Mouse (Mus musculus) gastrocnemius, postnatal 4 days (tissue): ENCODE data around the gene Kif17. TPM values are rescaled to one million over a fixed set of nuclear protein-coding genes. Genes with fewer than 3 reads are reported as not detected.
"Not testable (repeated sequence)": the region's sequence is repeated elsewhere in the genome, so short reads cannot be mapped to it uniquely, and the experiment has no call there.

ENCODE experiments used
- DNase-seq, 2 experiments: peaks; one replicate each; pipeline ENCODE4 v3.0.0; 2021 to 2022; ENCODE audit warnings: low spot score in 2 of 2, mixed read lengths in 2 of 2
- total RNA-seq, 2 experiments: library from RNA; stranded (reverse); gene quantifications; 2 replicates each; pipeline ENCODE4 v1.2.3; 2021

The Kif17 gene
- total RNA-seq, 2 experiments from 2014 or later, result 0.34 TPM

DNA sequence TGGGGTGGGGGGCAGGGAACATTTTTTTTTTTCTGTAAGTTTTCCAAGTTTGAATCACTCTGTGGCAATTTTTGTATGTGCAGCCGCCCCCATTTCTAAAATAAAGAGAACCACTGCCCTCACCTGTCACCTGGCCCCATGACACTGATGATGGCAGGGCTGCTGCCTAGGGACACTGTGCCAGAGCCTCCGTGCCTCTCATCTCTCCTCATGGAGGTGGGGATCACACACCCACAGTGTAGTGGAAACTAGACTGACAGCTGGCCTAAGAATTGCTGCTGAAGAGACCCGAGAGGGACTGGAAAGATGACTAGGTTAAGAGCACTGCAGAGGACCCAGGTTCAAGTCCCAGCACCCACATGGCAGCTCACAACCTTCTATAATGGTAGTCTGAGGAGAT is 61.9 kb downstream of the Kif17 start:
- no peak for DNase-seq

DNA sequence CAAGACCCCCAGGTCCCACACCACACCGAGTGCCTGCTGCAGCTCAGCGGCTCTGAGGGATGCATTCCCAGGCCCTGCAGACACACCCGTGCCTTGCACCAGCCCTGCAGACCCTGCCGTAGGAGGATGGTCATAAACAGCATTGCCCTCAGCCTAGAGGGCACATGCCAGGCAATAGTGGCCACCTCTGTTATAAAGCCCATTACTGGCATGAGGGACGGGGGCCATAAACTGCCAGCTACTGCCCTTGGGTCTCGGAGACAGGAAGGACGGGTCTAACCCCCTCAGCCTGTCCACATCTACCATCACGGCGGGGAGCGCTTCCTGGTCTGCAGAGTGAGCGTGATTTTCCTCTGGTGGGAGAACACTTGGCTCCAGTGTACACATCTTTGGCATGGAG is 62.8 kb downstream of the Kif17 start:
- DNase-seq, result no peak

DNA sequence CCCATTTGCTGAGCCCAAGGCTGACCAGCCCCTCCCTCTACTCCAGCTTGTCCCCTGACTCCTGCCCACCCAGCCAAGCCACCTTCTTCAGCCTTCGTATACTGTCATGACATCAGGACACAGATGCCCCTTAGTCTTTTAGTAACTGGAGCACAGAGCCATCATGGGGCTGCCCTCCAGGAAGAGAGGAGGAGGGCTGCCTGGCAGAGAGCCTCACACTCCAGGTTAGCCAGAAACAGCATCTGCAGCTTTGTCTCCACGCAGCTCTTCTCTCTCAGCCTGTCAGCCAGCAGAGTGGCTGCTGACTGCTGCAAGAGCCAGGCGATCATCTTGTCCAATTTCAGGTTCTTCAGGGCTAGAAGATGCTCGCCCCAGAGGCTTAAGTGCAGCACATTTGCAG is 63.6 kb downstream of the Kif17 start:
- DNase-seq, result no peak

DNA sequence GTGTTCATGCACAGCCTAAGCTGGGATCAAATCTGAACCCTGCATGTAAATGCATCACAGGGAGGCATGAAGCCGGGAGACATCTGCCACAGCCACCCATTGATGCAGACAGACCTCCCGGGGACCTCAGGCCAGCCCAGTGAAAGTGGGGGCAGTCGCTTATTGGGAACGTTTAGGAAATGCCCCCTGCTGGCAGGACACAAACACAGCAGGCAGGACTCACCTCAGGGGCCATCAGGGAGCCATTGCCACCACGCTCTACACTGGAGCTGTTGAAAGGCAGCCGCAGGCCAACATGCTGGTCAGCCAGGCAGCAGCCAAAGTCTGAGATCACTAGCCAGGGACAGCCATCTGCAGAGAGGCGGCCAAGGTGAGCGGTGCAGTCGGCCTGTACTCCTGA is 65.5 kb downstream of the Kif17 start:
- DNase-seq, result no peak

GRCm38 (mm10) chr4:138316369-138316768 is 66.1 kb downstream of the Kif17 start:
- no peak for DNase-seq

- DNase-seq, result peak in 1 of 2 experiments; percentile 60
These were observed 68.5 kb downstream of the Kif17 start for GRCm38 (mm10) chr4:138318509-138319266.

DNA sequence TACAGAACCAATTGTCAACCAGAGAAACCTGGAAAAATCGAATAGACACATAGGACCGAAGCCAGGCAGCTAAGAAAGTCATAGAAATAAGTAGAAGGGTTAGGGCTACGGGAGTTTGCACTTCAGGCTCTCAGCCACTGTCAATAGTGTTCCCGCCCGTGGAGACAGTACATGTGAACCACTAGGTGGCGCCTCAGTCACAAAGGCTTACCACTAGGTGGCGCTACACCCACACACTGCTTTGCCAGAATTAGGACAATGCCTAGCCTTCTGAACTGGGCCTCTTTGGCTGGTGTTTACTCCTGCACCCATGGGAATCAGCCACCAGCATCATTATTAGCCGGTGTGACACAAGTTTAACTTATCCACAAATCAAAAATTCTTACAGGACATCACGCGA is 69.3 kb downstream of the Kif17 start:
- peak; percentile 61 to 78 for DNase-seq

DNA sequence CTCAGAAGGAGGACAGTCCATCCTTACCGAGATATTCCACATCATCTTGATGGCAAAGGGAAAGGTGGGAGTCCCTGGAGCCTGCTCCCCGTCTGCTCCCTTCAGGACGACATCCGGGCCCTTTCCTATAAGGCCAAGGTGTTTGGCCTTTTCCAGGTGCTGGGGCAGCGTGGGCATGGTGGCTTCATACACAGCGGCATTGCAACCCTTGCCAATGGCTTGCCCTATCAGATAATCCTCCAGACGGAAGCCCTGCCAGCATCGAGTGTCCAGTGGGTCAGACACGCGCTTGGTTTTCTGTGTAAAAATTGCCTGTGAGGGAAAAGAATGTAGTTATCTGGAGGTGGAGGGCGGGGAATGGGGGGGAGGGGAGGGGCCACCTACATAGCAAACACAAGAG is 70.5 kb downstream of the Kif17 start:
- DNase-seq, result no peak

- no peak for DNase-seq
These were observed 71.3 kb downstream of the Kif17 start for GRCm38 (mm10) chr4:138321488-138321887.

DNA sequence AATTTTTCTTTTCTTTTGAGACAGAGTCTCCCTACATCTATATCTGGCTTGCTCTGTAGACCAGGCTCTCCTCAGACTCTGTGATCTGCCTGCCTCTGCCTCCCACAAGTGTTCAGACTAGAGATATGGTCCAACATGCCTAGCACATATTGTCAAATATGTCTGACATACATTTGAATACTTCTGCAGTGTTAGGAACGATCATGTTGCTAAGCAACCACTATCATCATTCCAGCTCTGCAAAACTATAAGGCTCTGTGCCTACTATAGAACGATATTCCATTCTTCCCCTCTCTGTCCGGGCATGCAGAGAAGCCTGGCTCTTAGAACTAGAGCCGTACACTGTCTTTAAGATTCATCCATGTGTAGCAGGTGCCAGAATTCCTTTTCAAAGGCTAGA is 72.5 kb downstream of the Kif17 start:
- DNase-seq, result no peak

DNA sequence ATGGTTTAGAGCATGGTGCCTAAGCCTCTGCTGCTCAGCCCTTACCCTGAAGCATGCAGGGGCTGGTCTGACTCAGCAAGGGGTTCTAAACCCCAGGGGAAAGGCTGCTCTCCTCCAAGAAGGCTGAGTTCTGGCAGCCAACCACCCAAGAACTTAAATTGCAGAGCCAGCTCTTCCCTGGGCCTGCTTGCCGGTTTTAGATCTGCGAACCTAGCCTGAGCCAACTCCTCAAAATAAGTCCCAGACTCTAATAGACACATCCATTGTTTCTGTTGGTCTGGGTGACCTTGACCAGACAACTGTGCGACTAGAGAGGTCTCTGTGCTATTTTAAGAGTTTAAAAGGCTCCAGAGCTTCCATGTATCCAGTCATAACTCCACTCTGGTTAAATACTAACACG is 73.5 kb downstream of the Kif17 start:
- DNase-seq, result no peak

GRCm38 (mm10) chr4:138324451-138324850 is 74.2 kb downstream of the Kif17 start:
- no peak for DNase-seq

DNA sequence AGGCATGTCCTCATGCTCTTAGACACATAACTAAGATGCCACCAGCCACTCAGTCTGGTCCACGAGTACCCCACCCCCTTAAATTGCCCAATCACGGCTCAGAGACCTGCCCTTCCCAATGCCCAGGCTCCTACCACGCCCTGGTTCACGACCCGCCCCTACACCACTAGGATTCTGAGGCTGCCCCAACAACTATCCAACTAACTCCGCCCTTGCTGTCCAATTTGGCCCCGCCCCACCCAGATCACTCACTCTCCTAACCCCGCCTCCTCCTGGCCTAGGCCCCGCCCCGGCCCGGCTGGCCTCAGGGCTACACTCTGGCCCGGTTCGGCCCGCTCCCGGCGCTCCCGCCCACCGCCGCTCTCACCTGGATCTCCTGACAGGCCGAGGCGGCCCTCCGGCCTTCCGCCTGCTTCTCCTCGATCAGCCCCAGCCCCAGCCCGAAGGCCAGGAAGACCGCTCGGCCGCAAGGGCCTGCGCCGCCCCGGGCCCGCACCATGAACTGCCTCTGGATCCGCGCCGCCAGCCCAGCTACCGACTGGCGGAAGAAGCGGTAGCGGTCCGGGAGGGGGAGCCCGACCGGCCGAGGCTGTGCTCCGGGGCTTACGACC is 75.3 kb downstream of the Kif17 start:
- DNase-seq, result peak; percentile 94 to 97

- peak; percentile 85 to 91 for DNase-seq
These were observed 76.0 kb downstream of the Kif17 start, which contains the start of gene Pink1 for GRCm38 (mm10) chr4:138326077-138326695. Gene Pink1 (minus strand): TSS chr4:138326307.

- DNase-seq, result not testable (repeated sequence)
These were observed 76.9 kb downstream of the Kif17 start for GRCm38 (mm10) chr4:138327155-138327554.

DNA sequence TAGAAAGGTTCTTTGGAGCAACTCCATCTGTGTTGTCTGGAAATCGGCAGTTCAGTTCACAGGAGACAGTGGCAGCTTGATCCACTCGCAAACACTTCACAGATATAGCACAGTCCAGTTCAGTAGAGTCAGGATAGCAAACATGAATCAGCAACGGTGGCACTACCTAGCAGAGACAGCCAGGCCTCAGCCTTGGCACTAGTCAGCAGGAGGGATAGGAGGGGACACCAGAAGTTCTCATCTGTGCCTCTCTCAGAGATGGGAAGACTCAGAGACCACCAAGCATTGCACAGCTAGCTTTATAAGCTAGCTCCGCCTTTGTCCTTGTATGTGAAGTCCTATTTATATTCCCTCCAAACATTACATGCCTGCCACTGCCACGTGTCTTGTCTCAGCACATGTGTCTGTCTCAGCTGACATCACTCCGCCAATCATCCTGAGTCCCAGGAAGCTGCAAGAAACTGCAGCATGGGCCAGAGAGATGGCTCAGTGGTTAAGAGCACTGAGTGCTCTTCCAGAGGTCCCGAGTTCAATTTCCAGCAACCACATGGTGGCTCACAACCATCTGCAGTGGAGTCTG is 77.7 kb downstream of the Kif17 start:
- no peak for DNase-seq

DNA sequence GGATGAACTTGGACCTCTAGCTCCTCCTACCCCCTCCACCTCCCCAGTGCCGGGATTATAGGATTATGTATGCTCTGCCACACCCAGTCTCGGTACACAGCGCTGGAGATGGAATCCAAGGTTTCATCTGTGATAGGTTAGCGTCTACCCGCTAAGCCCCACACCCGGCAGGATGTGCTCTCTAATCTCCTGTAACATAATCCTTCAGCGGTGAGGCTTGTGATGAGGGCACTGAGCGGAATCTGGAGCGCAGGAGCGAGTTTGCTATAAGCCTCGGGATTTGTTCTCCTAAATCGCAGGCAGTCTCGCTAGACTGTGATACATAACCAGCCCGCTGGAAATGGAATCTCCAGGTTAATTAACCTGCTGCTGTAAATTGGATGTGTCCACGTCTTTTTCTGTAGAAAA is 80.0 kb downstream of the Kif17 start:
- DNase-seq, result no peak

GRCm38 (mm10) chr4:138331647-138332046 is 81.4 kb downstream of the Kif17 start:
- DNase-seq, result peak in 1 of 2 experiments; percentile 54

GRCm38 (mm10) chr4:138333135-138333534 is 82.9 kb downstream of the Kif17 start:
- no peak for DNase-seq

GRCm38 (mm10) chr4:138335036-138335435 is 84.8 kb downstream of the Kif17 start:
- DNase-seq, result no peak

GRCm38 (mm10) chr4:138335648-138336047 is 85.4 kb downstream of the Kif17 start:
- no peak for DNase-seq

GRCm38 (mm10) chr4:138336876-138337275 is 86.6 kb downstream of the Kif17 start:
- no peak for DNase-seq
